Mouse (Mus musculus) hindbrain, embryonic 11.5 days (tissue): ENCODE measurements around the gene Rnf187. TPM values are rescaled to one million over a fixed set of nuclear protein-coding genes. Genes with fewer than 3 reads are reported as not detected.
A peak's percentile ranks its signal among the peaks of the same experiment; 100 is the strongest.
"Not testable (repeated sequence)": the region's sequence is repeated elsewhere in the genome, so short reads cannot be mapped to it uniquely, and the experiment has no call there.

Experiments
- ATAC-seq: fragments of 200-750 bp; cut with Nextera tagmentation; 2 replicates; pipeline ENCODE4 v1.8.0; 2017; ENCODE audit warnings: mild to moderate bottlenecking, moderate TSS enrichment, moderate library complexity; ENCODE audit not compliant: low FRiP score
- DNase-seq: peaks from one replicate; pipeline ENCODE4 v3.0.0-alpha.2; 2015; ENCODE audit warnings: low spot score
- H3K27ac ChIP-seq: fragments of 300-500 bp; sonication (generic); 2 replicates; pipeline ENCODE4 v1.5.1; 2014; ENCODE audit warnings: mild to moderate bottlenecking, low read depth, low read length
- H3K27me3 ChIP-seq: fragments of 300-500 bp; sonication (generic); 2 replicates; pipeline ENCODE4 v1.6.1; 2014; ENCODE audit warnings: mild to moderate bottlenecking, low read length, moderate library complexity, mixed read lengths; ENCODE audit not compliant: control insufficient read depth, insufficient read depth
- H3K36me3 ChIP-seq: fragments of 300-500 bp; sonication (generic); 2 replicates; pipeline ENCODE4 v1.6.1; 2014; ENCODE audit warnings: mild to moderate bottlenecking, low read length, moderate library complexity, mixed read lengths; ENCODE audit not compliant: control insufficient read depth, insufficient read depth
- H3K4me1 ChIP-seq: fragments of 300-500 bp; sonication (generic); replicated peaks from 2 replicates; pipeline ENCODE4 v1.6.1; 2014; ENCODE audit warnings: low read length, mixed read lengths; ENCODE audit not compliant: control insufficient read depth, insufficient read depth
- H3K4me2 ChIP-seq: fragments of 300-500 bp; sonication (generic); replicated peaks from 2 replicates; pipeline ENCODE4 v1.6.1; 2014; ENCODE audit warnings: mild to moderate bottlenecking, low read depth, low read length
- H3K4me3 ChIP-seq: fragments of 300-500 bp; sonication (generic); 2 replicates; pipeline ENCODE4 v1.5.1; 2014; ENCODE audit warnings: low read depth, low read length
- H3K9ac ChIP-seq: fragments of 300-500 bp; sonication (generic); 2 replicates; pipeline ENCODE4 v1.6.1; 2014; ENCODE audit warnings: low read depth, low read length
- H3K9me3 ChIP-seq: fragments of 300-500 bp; sonication (generic); 2 replicates; pipeline ENCODE4 v1.6.1; 2016; ENCODE audit warnings: low read length; ENCODE audit not compliant: control insufficient read depth
- WGBS: fragments of 180-500 bp; shearing (Covaris S2); extraction: QIAGEN DNeasy Blood & Tissue Kit; methylation state at CpG from one replicate; pipeline ENCODE4 v1.1.7; 2014; 5-methylcytosine and 5-hydroxymethylcytosine counted together
- polyA plus RNA-seq: library from polyadenylated mRNA; unstranded; fragments of >200 nt; fragmentation: Nextera tagmentation; extraction: Ambion mirVana; gene quantifications from 2 replicates; pipeline ENCODE4 v1.2.1, GENCODE M21; 2014

Rnf187 gene
- polyA plus RNA-seq, 1 experiment from 2014 or later = 395 TPM

DNA sequence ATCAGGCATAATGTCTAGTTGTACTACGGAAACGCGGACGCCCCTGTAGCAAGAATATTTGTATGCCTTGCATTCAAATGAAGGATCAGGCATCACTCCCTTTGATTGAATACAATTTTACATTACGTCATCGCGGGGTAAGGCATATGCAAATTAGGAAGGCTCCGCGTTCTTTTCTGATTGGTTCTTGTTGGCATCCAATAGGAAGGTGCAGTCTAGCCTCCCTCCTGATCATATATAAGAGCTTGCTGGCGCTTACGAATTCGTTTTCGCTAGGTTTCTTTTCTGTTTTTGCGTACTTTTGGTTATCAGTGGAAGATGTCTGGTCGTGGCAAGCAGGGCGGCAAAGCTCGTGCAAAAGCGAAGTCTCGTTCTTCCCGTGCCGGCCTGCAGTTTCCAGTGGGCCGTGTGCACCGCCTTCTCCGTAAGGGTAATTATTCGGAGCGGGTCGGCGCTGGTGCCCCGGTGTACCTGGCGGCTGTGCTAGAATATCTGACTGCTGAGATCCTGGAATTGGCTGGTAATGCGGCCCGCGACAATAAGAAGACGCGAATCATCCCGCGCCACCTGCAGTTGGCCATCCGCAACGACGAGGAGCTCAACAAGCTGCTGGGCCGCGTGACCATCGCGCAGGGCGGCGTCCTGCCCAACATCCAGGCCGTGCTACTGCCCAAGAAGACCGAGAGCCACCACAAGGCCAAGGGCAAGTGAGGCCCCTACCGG is 15.9 kb upstream of the Rnf187 start, which contains the start of the genes Hist3h2a and Trim17:
Gene Hist3h2a (plus strand): TSS at position 266 of the 723 bp plus-strand sequence.
Gene Trim17 (plus strand): TSS at position 266 of the 723 bp plus-strand sequence.
- Histone ChIP-seq H3K4me3 (peak within 1 kb of the TSS; percentile 67), H3K36me3 (no peaks in the 10 kb centered on the region), H3K9ac (peak within 1 kb of the TSS; percentile 84), H3K4me1 (peaks cover 5% of the 10 kb centered on the region), H3K9me3 (no peaks in the 10 kb centered on the region), H3K27me3 (no peaks in the 10 kb centered on the region), H3K27ac (peak within 1 kb of the TSS; percentile 99), H3K4me2 (peak within 1 kb of the TSS; percentile 96)
- DNase-seq (peak; percentile 89), ATAC-seq (peak; percentile 92)
- WGBS = under 1% methylated on average over 49 of the region's 49 CpGs

DNA sequence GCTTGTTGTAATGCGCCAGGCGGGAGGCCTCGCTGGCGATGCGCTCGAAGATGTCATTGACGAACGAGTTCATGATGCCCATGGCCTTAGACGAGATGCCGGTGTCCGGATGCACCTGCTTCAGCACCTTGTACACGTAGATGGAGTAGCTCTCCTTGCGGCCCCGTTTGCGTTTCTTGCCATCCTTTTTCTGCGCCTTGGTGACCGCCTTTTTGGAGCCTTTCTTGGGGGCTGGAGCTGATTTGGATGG is 15.4 kb upstream of the Rnf187 start:
- H3K36me3 ChIP-seq, H3K27me3 ChIP-seq, ATAC-seq, H3K9me3 ChIP-seq, H3K4me1 ChIP-seq, DNase-seq: not testable (repeated sequence)
- 0% methylated on average over 14 of the region's 17 CpGs for WGBS
- peak overlapping the region; percentile 67 for H3K4me3 ChIP-seq
- H3K9ac ChIP-seq = peak overlapping the region; percentile 84
- H3K4me2 ChIP-seq = peak overlapping the region; percentile 96
- peak overlapping the region; percentile 99 for H3K27ac ChIP-seq

DNA sequence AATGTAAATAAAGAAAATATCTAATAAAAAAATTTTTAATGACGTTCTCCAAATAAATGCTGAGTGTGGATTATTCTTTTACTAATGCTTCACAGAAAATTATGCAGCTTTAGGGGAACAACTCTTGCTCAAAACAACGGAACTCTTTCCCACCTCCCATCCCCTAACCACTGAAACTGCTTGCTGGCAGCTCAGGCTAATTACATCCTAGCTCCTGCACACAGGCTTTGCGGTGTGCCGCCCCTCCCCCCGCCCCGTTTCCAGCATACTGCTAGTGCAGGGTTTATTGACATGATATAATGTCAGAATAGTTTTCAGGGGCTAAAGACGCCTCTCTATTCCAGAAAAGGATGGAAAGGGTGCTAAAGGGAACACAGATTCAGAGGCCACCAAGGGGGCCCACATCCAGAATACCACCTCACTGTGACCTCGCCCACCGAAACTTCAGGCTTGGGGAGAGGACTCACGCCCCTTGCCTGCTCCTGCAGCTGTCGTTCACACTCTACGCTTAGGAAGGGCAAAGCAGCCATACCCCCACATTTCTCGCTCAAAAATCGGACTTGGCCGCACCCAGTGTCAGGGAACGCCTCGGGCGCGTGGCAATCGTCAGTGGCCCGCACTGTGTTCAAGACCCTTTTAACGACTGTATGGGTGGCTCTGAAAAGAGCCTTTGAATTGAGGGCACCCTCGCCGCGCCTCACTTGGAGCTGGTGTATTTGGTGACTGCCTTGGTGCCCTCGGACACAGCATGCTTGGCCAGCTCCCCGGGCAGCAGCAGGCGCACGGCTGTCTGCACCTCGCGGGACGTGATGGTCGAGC is 14.8 kb upstream of the Rnf187 start:
- H3K9me3 ChIP-seq = no peaks in the 10 kb centered on the region
- H3K9ac ChIP-seq = peak overlapping the region; percentile 84
- peak overlapping the region; percentile 67 for H3K4me3 ChIP-seq
- peak overlapping the region; percentile 96 for H3K4me2 ChIP-seq
- WGBS = under 1% methylated on average over 33 of the region's 33 CpGs
- no peaks in the 10 kb centered on the region for H3K27me3 ChIP-seq
- H3K27ac ChIP-seq = peak overlapping the region; percentile 99
- DNase-seq (peak; percentile 78), ATAC-seq (peak; percentile 45; the same call in 1 of the 2 replicates)
- H3K36me3 ChIP-seq = no peaks in the 10 kb centered on the region
- peaks cover 5% of the 10 kb centered on the region for H3K4me1 ChIP-seq

DNA sequence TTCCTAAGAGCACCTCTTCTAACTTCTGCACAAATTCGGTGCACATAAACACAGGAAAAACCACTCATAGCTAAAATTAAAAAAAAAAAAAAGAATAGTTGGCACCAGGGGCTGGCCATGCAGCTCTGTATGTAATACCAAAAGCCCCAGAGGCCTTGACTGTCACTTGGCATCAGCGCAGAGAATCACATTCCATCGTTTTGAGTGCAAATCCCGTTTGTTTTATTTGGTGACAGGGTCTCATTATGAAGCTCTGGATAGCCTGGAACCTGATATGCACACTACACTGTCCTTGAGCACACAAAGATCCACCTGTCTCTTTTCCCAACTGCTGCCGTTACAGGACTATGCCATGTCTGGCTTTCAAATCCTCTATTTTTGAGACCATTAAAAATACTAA is 12.5 kb upstream of the Rnf187 start:
- Histone ChIP-seq H3K4me2 (no peak overlapping the region), H3K27me3 (no peaks in the 10 kb centered on the region), H3K9me3 (no peaks in the 10 kb centered on the region), H3K4me1 (no peaks in the 10 kb centered on the region), H3K4me3 (no peak overlapping the region), H3K36me3 (no peaks in the 10 kb centered on the region), H3K9ac (no peak overlapping the region), H3K27ac (no peak overlapping the region)
- DNase-seq = no peak
- no peak for ATAC-seq
- WGBS = 72% methylated on average over 5 of the region's 5 CpGs

DNA sequence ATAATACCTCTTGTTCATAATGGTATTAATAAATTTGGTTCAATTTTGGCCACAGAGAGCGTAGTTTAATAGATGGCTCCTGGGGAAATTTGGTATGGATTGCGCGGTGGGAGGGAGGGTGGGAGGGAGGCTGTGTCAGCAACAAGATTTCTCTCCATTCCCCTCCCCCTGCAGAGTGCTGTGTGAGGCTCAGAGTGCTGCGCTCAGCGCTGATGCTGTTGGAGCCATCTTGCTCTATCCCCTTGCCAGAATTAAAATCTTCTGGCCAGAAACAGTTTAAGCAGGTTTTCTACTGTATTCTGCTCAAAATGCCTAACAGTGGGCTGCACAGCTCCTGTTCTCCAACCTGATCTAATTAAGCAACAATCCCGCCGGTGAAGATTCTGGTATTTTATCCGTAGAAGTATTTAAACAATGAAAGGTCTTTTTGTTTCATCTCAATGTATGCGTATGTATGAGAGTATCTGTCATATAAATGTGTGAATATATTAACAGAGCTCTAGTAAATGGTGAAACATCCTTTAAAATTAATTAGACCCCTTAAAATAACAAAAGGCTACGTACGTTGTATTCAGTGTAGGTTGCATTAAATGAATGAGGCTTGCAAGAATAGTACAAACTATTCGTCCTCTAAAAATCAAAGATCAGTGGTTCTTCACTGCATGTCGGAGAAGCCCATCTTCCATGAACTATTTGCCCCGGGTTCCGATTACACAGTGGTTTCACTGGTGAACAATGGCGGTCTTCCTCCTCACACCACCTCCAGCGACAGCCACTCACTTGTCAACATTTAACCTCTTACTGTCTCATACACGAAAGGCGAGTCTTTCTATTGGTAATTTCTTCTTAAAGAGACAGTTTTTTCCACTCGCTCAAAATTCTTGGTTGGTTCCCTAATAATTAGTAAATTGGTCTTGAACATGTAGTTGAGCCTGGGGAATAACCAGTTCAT is 11.0 kb upstream of the Rnf187 start:
- peak overlapping the region; percentile 62 for H3K4me2 ChIP-seq
- H3K27ac ChIP-seq = peak overlapping the region; percentile 97
- peak overlapping the region; percentile 55 for H3K4me3 ChIP-seq
- H3K4me1 ChIP-seq = no peaks in the 10 kb centered on the region
- H3K9me3 ChIP-seq = no peaks in the 10 kb centered on the region
- DNase-seq (peak; percentile 81), ATAC-seq (peak; percentile 18; the same call in 1 of the 2 replicates)
- peak overlapping the region; percentile 93 for H3K9ac ChIP-seq
- no peaks in the 10 kb centered on the region for H3K27me3 ChIP-seq
- H3K36me3 ChIP-seq = no peaks in the 10 kb centered on the region
- WGBS = 6% methylated on average over 20 of the region's 20 CpGs

DNA sequence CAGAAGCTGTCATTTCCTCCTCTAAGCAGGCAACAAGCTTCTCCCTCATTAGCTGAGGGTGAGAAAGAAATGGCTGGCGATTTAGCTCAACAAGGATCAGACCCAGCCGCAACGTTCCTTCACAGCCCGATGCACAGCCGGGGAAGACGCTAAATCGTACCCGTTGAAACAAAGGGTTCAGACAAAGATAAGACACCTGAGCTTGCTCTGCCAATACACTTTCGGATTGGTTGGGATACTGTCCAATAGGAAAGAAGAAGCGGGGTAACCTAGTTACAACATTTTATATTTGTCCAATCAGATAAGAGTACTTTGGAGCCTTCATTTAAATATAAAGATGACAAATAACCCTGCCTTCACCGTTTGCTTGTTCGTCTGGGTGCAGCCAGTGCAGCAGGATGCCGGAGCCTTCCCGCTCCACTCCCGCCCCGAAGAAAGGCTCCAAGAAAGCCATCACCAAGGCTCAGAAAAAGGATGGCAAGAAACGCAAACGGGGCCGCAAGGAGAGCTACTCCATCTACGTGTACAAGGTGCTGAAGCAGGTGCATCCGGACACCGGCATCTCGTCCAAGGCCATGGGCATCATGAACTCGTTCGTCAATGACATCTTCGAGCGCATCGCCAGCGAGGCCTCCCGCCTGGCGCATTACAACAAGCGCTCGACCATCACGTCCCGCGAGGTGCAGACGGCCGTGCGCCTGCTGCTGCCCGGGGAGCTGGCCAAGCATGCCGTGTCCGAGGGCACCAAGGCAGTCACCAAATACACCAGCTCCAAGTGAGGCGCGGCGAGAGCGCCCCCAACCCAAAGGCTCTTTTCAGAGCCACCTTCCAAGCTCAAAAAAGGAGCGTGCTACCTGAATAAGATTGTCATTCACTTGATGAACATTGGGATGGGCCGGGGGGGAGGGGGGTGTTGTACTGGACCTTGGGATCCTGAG is 10.1 kb upstream of the Rnf187 start, which contains the start of gene Hist3h2ba:
Gene Hist3h2ba (plus strand): TSS at position 379 of the 938 bp plus-strand sequence.
- DNase-seq = peak; percentile 83
- ATAC-seq = peak; percentile 93
- under 1% methylated on average over 48 of the region's 48 CpGs for WGBS
- Histone ChIP-seq H3K4me3 (peak within 1 kb of the TSS; percentile 55), H3K4me1 (no peaks in the 10 kb centered on the region), H3K4me2 (peak within 1 kb of the TSS; percentile 68), H3K36me3 (no peaks in the 10 kb centered on the region), H3K27ac (peak within 1 kb of the TSS; percentile 97), H3K9me3 (no peaks in the 10 kb centered on the region), H3K9ac (peak within 1 kb of the TSS; percentile 93), H3K27me3 (no peaks in the 10 kb centered on the region)

DNA sequence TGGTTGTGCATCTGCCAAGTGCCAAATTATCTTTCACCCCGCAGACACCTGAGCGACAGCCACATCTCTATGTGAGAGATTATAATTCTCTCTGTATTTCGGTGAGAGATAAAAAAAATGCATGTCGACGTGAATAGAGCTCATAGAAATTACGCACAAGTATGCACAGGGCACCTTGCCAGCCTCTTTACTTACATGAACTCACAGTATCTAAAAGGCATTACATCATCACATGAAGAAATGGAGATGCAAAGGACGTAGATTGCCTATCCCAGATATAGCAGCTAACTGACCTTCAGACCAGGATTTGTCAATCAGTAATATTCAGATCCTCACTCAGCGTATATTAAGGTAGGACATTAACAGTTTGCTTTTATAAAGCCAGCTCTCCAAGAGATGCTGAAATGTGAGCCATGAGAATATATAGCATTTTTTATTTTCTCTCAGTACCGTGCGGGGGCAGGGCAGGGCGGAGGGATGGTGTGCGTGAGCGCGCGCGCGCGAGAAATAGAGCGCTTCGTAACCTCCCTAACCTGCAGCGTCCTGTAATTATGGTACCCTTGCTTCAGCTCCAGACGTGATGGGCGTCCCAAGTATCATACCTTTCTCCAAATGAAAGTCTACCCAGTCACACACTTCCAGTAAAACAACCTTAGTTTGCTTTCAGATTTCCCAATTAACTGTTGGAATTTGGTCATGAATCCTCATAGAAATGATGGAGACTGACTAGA is 9.2 kb upstream of the Rnf187 start:
- peak; percentile 66 for DNase-seq
- Histone ChIP-seq H3K4me2 (peak overlapping the region; percentile 68), H3K9ac (peak overlapping the region; percentile 74), H3K9me3 (no peaks in the 10 kb centered on the region), H3K4me3 (peak overlapping the region; percentile 55), H3K4me1 (no peaks in the 10 kb centered on the region), H3K27ac (peak overlapping the region; percentile 97), H3K36me3 (no peaks in the 10 kb centered on the region), H3K27me3 (no peaks in the 10 kb centered on the region)
- ATAC-seq = peak; percentile 57; the same call in 1 of the 2 replicates
- WGBS = 20% methylated on average over 23 of the region's 23 CpGs
